Mouse (Mus musculus) adrenal gland, postnatal 4 days (tissue): ENCODE measurements around the gene Crxos. TPM values are rescaled to one million over a fixed set of nuclear protein-coding genes. Genes with fewer than 3 reads are reported as not detected.

Experiments used
- DNase-seq, 2 experiments: peaks; one replicate each; pipeline ENCODE4 v3.0.0; 2021 to 2022; ENCODE audit warnings: low spot score in 2 of 2, mixed read lengths in 2 of 2
- total RNA-seq, 2 experiments: library from RNA; stranded (reverse); gene quantifications; 2 replicates each; pipeline ENCODE4 v1.2.3; 2021

The Crxos gene
- total RNA-seq, 2 experiments from 2014 or later: 0.54 to 0.81 TPM

DNA sequence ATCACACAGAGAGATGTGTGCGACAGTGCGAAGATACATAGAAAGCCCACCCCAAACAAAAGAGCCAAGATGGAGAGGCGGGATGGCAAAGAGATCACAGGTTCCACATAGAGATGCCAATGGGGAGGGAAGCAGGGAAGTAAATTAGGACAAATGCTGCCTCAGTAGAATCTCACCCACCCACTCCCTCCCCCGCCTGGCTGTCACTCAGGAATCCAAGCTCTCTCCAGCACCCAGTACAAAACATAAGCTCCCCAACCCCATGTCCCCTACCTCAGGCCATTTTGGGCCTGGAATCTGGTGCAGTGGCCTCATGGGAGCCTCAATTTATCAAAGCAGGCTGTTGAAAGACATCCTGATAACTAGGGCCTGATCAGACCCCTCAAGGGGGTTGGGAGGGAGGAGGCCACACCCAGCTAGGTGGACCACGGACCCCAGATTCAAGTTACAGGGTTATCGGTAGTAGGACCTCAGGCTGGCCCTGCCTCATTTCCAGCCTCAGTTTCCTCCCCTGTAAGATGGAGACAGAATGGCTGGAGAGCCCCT is 38.3 kb downstream of the Crxos start:
- no peak for DNase-seq

DNA sequence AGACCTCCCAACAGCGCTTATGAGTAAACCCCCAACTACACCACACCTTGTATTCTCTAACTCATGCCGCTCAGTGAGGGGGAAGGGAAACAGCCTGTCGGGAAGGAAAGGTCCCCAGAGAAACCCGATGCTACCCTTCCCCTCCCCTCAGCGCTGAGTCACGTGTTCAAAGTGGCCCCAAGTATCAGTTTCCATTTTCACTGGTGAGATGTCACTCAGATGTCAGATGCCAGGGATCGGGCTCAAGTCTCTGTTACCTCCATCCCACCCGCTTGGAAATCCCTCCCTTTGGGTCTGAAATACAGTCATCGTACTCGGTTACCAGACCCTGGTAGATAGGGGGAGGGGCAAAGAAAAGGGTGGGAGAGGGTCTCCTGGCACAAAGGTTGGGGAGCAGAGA is 39.4 kb downstream of the Crxos start:
- DNase-seq: no peak

- DNase-seq: peak; percentile 66 to 80
Observed at GRCm38 (mm10) chr7:15922220-15922773, 39.9 kb downstream of the Crxos start, which contains the start of gene Selenow. Gene Selenow (minus strand): TSS chr7:15922402.

- DNase-seq: peak; percentile 35 to 44
Observed at GRCm38 (mm10) chr7:15929910-15930309, 47.5 kb downstream of the Crxos start.

DNA sequence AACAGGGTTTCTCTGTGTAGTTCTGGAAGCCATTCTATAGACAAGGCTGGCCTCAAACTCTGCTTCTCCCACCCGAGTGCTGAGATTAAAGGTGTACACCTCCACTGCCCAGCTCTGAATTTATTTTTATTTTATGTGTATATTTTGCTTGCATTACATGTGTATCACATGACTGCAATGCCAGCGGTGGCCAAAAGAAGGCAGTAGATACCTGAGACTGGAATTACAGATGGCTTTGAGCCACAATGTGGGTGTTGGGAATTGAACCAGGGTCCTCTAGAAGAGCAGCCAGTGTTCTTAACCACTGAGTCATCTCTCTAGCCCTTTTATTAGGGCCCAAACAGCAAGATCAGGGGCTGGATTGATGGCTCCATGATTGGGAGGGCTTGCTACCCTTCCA is 48.1 kb downstream of the Crxos start:
- DNase-seq: no peak

DNA sequence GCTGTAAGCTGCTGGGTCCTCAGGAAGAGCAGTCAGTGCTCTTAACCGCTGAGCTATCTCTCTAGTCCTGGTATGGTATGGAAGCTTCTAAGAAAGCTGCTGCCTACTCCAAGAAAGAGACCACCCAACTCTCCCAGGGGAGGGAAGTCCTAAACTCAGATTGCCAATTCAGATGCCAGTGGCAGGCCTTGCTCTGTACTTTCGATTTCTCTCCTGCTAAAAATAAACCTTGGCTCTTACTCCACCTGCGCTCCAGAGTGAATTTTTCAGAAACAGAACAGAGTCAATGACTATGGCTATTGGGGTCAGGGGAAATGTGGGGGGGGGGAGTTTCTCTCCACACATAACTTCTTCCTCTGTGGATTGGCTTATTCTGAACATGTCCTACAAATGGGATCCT is 49.2 kb downstream of the Crxos start:
- no peak for DNase-seq

DNA sequence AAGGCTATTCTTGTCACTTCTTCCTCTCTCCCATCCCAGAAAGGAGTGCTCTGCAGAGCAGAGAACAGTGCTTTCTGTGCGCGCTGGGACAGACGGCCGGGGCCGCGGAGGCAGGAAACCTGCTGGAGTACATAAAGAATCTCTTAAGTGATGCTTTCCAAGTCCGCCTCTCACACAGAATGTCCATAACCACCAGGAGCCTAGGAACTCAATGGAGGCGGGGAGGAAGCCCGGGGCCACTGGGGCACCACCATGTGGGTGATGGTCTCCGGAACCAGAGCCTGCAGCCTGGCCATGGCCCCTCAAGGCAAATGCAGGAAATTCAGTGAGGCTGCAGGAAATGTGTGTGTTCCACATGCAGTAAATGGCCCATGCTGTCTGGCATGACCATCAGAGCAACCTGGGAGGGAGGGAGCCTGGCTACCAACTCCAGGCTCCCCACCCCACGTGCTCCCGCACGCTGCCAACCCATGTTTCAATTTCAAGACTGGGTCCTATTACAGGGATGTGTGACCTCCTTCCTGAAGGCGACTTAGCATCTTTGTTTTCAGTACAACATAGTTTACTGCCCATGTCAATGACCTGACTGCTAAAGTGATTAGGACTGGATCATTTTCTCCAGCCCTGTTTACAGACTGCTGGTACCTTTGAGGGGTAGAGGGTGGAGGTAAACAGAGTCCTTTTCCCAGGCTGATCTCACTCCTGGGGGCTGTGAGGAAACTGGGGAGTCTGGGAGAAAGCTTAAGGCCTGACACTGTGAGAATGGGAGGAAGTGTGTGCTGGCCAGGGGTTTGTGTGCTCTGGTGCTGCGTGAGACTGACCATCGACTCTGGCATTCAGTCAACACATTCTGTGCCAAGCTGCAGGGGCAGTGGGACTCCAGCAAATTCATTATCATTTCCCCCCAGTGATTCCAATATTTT is 51.3 kb downstream of the Crxos start:
- DNase-seq: no peak

DNA sequence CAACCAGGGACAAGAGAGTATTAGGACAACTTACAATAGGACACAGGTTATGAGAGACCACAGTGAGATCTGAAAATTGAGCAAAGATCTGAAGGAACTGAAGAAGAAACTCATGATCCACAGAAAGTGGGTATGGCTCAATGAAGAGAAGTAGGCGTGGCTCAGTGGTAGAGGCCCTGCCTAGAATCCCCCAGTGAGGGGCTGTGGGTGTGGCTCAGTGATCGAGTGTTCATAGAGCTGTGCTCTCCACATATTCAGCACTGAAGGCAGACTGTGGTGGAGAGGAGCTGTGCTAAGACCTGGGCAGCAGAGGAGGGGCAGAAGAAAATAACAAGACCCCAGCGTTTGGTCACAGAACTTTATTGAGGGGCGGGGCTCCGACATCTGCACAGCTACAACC is 55.1 kb downstream of the Crxos start:
- no peak for DNase-seq

DNA sequence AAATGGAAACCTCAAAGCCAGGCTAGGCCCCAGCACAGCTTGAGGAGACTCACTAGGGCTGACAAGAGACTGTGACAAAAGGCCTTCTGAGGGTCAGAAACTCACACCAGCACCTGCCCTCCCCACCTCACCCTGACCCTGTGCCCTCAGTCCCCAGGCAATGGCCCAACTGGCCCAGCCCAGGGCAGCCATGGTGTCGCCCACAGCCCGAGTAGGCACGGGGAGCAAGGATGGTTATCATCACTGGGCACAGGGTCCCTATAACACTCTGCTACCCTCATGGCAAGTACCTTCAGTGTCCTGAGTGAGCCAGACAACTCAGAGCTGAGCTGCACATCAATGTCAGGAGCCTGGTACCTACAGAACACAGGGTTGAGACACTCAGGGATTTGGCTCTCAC is 56.2 kb downstream of the Crxos start:
- no peak for DNase-seq

- DNase-seq: no peak
Observed at GRCm38 (mm10) chr7:15944311-15944710, 61.9 kb downstream of the Crxos start.

DNA sequence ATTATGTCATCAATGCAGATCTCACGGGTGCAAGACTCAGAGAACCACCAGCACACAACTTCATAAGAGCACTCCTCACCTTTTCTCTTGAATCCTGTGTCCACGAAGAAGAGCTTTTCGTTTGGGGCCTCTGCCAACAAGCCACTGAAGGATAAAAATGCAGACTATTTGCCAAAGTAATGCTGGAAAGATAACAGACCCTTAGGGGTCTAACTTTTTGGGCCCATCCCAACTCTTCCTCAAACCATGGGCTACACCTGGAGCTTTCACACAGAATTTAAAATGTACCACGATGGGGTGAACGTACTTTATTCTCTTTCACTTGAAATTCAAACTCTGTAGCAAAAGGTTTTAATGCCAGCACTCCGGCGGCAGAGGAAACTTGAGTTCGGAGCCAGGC is 62.8 kb downstream of the Crxos start:
- DNase-seq: no peak

DNA sequence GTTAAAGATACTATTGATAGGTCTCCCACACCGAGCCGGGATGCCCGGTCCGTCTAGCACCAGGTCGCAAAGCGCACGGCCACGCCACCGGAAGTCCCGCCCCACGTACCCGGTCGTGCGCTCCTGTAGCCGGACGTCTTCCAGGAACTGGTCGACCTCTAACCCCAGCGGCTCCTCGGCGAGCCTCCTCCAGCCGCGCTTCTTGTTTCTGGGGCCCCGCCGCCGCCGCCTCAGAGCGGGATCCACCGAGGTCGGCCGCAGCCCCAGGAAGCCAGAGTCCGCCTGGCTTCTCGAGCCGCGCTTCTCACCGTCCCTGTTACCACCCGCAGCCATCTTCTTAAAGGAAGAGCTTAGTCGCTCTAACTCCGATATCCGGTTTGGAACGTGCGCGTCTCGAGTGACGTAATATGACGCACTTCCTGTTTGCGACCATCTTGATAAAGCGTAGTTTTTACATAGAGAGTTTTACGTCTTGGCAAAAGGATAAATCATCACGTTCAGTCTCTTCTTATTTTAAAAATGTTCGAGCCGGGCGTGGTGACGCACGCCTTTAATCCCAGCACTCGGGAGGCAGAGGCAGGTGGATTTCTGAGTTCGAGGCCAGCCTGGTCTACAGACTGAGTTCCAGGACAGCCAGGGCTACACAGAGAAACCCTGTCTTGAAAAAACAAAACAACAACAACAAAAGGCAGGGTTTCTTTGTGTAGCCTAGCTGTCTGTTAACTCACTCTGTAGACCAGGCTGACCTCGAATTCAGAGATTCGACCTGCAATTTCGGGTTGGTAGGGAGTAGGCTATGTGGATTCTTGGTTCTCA is 63.5 kb downstream of the Crxos start, which contains the start of gene Nop53:
TSS of gene Nop53 (minus strand) at position 354 of the 816 bp plus-strand sequence.
- DNase-seq: peak; percentile 58 to 82

- no peak for DNase-seq
Observed at GRCm38 (mm10) chr7:15947653-15948260, 65.3 kb downstream of the Crxos start.

DNA sequence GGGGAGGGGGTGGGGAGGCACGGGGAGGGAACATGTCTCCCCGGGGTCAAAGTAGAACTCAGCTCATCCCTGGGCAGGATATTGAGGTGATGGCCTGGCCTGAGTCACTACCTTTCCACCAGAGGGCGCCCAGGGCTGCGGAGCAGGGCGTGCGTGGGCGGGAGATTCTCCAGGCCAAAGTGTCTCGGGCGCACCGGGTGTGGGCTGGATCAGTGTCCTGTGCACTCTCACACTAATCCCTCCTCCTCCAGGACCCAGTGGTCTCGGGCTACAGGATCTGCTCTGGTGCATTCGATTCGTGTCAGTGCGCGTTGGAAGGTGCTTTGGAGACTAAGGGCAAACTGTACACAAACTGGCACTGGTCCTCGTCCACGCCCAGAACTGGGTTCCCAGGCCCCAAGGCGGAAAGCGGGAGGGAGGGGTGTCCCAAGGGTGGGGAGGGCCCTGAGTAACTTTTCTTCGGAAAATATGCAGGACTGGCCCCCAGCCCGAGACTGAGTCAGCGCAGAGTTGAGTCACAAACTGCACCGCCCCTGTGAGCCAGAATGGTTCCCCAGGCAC is 66.0 kb downstream of the Crxos start:
- DNase-seq: peak; percentile 62 to 82

- no peak for DNase-seq
Observed at GRCm38 (mm10) chr7:15949216-15949790, 66.9 kb downstream of the Crxos start.

DNA sequence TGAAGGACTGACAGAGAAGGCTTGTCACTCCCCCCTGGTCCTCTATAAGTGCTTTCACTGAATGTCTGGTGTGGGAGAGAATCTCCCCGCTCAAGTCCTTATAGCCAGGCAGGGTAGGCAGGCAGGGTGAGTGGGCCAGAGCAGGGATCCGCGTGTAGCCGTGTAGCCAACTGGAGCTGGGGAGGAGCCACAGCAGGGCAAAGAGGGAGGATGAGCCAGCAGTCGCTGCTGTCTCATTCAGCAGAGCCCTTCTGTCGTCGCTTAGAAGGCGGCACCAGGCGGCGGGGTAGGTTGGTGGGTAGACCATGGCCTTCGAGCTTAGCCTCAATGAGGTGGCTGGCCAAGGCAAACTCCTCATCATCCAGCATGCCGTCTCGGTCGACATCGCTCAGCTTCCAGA is 67.6 kb downstream of the Crxos start:
- DNase-seq: no peak

DNA sequence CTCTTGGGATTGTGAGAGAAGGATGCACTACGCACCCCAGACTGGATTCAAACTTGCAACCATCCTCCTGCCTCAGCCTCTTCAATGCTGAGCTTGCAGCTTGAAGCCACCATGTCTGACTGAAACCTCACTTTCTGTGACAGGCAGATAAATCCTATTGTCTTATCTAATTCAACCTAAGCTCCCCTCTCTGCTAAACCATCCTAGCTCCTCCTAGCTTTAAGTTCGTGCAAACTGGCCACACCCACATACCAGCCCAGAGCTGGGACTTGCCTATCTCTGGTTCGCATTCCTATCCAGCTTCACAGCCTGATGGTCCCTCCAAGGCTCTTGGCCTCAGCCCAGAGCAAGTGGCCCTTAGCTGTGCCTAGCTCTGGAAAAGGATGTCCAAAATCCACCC is 70.0 kb downstream of the Crxos start:
- DNase-seq: no peak
